Mouse (Mus musculus) limb, embryonic 14.5 days (tissue): ENCODE measurements around the gene Nedd4. TPM values are rescaled to one million over a fixed set of nuclear protein-coding genes. Genes with fewer than 3 reads are reported as not detected.

Experiments
- ATAC-seq: fragments of 200-750 bp; cut with Nextera tagmentation; 2 replicates; pipeline ENCODE4 v1.8.0; 2017; ENCODE audit warnings: low read depth, moderate number of reproducible peaks, moderate TSS enrichment; ENCODE audit not compliant: low FRiP score
- DNase-seq: peaks from one replicate; pipeline ENCODE4 v3.0.0-alpha.2; 2015; ENCODE audit warnings: low spot score
- H3K27ac ChIP-seq: fragments of 300-500 bp; sonication (generic); replicated peaks from 2 replicates; pipeline ENCODE4 v1.5.1; 2014; ENCODE audit warnings: low read depth, mild to moderate bottlenecking, low read length, moderate library complexity, mixed read lengths
- H3K27me3 ChIP-seq: fragments of 300-500 bp; sonication (generic); 2 replicates; pipeline ENCODE4 v1.6.1; 2014; ENCODE audit warnings: low read length, mixed read lengths; ENCODE audit not compliant: control insufficient read depth, insufficient read depth
- H3K36me3 ChIP-seq: fragments of 300-500 bp; sonication (generic); 2 replicates; pipeline ENCODE4 v1.6.1; 2014; ENCODE audit warnings: mild to moderate bottlenecking, low read length, moderate library complexity, mixed read lengths; ENCODE audit not compliant: control insufficient read depth, insufficient read depth
- H3K4me1 ChIP-seq: fragments of 300-500 bp; sonication (generic); 2 replicates; pipeline ENCODE4 v1.6.1; 2014; ENCODE audit warnings: antibody characterized with exemption, low read length, mixed read lengths; ENCODE audit not compliant: control insufficient read depth, insufficient read depth
- H3K4me2 ChIP-seq: fragments of 300-500 bp; sonication (generic); replicated peaks from 2 replicates; pipeline ENCODE4 v1.6.1; 2014; ENCODE audit warnings: low read depth, mild to moderate bottlenecking, low read length, moderate library complexity; ENCODE audit not compliant: severe bottlenecking
- H3K4me3 ChIP-seq: fragments of 300-500 bp; sonication (generic); replicated peaks from 2 replicates; pipeline ENCODE4 v1.5.1; 2014; ENCODE audit warnings: low read length
- H3K9ac ChIP-seq: fragments of 300-500 bp; sonication (generic); 2 replicates; pipeline ENCODE4 v1.6.1; 2014; ENCODE audit warnings: mild to moderate bottlenecking, low read depth, low read length, moderate library complexity; ENCODE audit not compliant: severe bottlenecking
- H3K9me3 ChIP-seq: fragments of 300-500 bp; sonication (generic); 2 replicates; pipeline ENCODE4 v1.6.1; 2016; ENCODE audit warnings: low read length; ENCODE audit not compliant: control insufficient read depth
- POLR2A ChIP-seq: fragments of 200-500 bp; IDR thresholded peaks from 2 replicates; pipeline ENCODE4 v1.8.0; 2012; ENCODE audit warnings: inconsistent platforms, mild to moderate bottlenecking, moderate library complexity, borderline replicate concordance; ENCODE audit not compliant: insufficient read depth, insufficient read length; ENCODE audit errors: extremely low read depth
- WGBS: fragments of 180-500 bp; shearing (Covaris S2); extraction: QIAGEN DNeasy Blood & Tissue Kit; methylation state at CpG from one replicate; pipeline ENCODE4 v1.1.7; 2014; 5-methylcytosine and 5-hydroxymethylcytosine counted together
- polyA plus RNA-seq, 2 experiments: library from polyadenylated mRNA; depleted of rRNA in 1 of 2; stranded (reverse) in 1 of 2; unstranded in 1 of 2; fragments of >200 nt; fragmentation: Nextera tagmentation in 1 of 2; extraction: Ambion mirVana in 1 of 2; gene quantifications; 2 replicates each; pipeline versions ENCODE4 v1.2.1 to v1.2.3; 2012 to 2014

The Nedd4 gene
- polyA plus RNA-seq, 2 experiments = 684 to 859 TPM

DNA sequence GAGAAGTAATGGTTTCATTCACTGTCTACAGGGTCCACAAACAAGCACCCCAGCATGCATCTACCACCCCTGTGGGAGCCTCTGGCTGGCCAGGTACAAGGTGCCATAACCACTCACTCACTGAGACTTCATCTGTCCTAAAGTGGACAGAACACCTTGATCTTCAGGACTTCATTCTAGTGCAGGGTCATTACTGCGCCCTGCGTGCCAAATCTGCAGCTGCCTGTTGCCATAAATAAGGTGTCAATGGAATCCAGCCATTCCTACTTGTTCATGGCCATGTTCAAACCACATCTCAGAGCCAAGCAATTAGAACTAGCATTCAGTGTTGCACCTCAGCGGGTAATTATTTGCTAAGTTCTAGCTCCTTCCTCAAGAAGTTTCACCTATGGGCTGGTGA, 60.5 kb downstream of the Nedd4 start:
- H3K9me3 ChIP-seq = no peaks in the 10 kb centered on the region
- 90% methylated on average over 3 of the region's 3 CpGs for WGBS
- no peak for TF ChIP-seq POLR2A
- DNase-seq (no peak), ATAC-seq (no peak)
- H3K4me2 ChIP-seq = no peak overlapping the region
- H3K9ac ChIP-seq = no peak overlapping the region
- H3K27me3 ChIP-seq = no peaks in the 10 kb centered on the region
- no peaks in the 10 kb centered on the region for H3K4me1 ChIP-seq
- no peak overlapping the region for H3K27ac ChIP-seq
- H3K36me3 ChIP-seq = peaks cover 99% of the 10 kb centered on the region
- H3K4me3 ChIP-seq = no peak overlapping the region

DNA sequence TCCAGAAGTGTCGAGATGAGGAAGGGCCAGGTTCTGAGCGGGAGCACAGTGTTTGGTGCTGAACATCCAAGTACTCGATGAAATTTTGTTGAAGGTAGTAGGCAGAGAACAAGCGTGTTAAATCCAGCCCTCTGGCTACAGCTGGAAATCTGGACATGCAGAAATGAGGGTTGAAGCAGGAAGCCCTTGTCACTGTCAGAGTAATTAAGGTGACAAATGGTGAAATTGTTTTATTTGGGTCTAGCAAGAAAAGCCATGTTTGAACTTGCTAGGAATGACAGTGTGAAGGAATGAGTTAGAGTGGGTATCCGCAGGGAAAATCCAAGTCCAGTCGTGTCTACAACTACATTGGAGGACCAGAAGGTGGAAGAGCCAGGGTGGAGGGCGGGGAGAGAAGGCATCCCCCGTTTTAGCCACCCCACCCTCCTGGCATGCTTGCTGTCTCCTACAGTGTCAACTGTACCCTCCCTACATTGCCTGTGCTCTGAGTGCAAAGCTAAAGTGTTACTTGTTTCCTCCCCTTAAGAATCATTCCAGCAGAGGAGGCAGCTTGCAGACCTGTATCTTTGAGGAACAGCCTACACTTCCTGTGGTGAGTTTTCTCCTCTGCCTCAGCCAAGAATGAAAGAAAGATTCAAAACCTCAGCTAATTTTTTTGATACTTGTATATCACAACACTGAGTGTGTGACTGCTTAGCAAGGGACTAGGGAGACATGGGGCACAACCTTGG, 62.5 kb downstream of the Nedd4 start:
- peaks cover 97% of the 10 kb centered on the region for H3K36me3 ChIP-seq
- H3K4me1 ChIP-seq = no peaks in the 10 kb centered on the region
- ATAC-seq (no peak), DNase-seq (no peak)
- no peaks in the 10 kb centered on the region for H3K27me3 ChIP-seq
- TF ChIP-seq POLR2A = no peak
- H3K9me3 ChIP-seq = no peaks in the 10 kb centered on the region
- WGBS = 65% methylated on average over 8 of the region's 8 CpGs
- no peak overlapping the region for H3K4me2 ChIP-seq
- H3K4me3 ChIP-seq = no peak overlapping the region
- H3K27ac ChIP-seq = no peak overlapping the region
- H3K9ac ChIP-seq = no peak overlapping the region

DNA sequence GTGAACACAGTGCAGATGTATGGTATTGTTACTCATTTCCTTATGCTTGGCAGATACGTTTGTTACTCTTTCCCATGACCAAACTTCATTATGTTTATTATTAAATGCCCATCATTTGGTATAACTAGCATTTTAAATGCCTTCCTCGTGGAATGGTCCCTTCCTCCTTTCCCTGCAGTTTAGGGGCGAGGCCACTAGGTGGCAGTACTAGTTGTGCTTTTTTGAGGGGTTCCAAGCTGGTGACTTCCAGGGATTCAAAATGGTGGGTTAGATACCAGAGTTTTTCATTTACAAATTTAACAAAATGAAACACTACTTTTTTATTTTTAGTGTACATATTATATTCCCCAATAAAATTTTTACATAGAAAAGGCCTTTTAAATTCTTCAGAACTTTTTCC, 71.8 kb downstream of the Nedd4 start:
- no peak overlapping the region for H3K4me3 ChIP-seq
- WGBS = 38% methylated on average over 3 of the region's 3 CpGs
- no peaks in the 10 kb centered on the region for H3K9me3 ChIP-seq
- peaks cover 95% of the 10 kb centered on the region for H3K36me3 ChIP-seq
- no peak overlapping the region for H3K27ac ChIP-seq
- H3K4me2 ChIP-seq = no peak overlapping the region
- TF ChIP-seq POLR2A = no peak
- DNase-seq = peak; percentile 66
- no peak overlapping the region for H3K9ac ChIP-seq
- no peak; the same call in 1 of the 2 replicates for ATAC-seq
- no peaks in the 10 kb centered on the region for H3K27me3 ChIP-seq
- no peaks in the 10 kb centered on the region for H3K4me1 ChIP-seq

DNA sequence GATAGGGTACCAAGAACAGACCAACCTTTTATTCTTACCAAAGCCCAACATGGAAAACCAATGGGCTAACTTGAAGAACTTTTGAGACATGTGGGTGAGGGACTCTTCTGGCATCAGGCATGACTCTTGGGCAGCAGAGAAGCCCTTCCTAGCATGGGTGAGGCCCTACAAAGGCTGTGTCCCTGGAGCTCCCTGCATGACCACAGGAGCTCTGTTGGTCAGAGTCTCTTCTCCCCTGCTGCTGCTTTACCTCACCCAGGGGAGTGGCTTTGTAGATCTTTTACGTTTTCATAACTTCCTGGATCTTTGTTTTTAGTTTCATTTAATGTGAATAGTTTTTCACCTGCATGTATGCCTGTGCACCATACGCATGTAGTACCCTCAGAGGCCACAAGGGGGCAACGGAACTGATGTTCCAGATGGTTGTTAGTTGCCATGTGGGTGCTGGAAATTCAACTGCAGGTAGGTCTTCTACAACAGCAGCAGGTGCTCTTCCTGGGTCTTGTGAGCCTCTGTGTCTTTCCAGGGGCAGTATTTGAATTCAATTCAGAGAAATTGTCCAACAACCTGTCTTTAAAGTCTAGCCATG, 73.8 kb downstream of the Nedd4 start:
- no peaks in the 10 kb centered on the region for H3K4me1 ChIP-seq
- ATAC-seq (no peak), DNase-seq (peak; percentile 48)
- H3K4me2 ChIP-seq = no peak overlapping the region
- TF ChIP-seq POLR2A = no peak
- WGBS = 64% methylated on average over 3 of the region's 3 CpGs
- H3K4me3 ChIP-seq = no peak overlapping the region
- H3K9ac ChIP-seq = no peak overlapping the region
- peaks cover 98% of the 10 kb centered on the region for H3K36me3 ChIP-seq
- H3K27ac ChIP-seq = no peak overlapping the region
- no peaks in the 10 kb centered on the region for H3K9me3 ChIP-seq
- no peaks in the 10 kb centered on the region for H3K27me3 ChIP-seq

DNA sequence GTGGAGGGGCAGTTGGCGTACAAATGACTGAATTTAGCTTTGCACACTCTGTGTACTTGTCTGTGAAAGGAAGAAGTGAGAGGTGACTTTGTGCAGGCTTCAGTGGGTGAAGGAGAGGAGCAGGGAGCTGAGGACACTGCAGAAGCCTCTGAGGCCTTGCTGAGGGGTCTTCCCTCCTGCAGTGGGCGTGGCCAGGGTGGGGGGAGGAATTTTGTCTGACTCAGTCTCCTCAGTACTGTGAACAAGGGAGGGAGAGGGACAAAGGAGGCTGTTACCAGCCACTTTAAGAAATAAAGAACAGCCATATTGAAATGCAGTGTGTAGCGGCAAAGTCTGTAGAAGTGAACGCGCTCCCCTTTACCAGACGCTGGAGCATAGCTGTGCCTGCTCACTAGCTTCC, 79.1 kb downstream of the Nedd4 start:
- no peaks in the 10 kb centered on the region for H3K9me3 ChIP-seq
- no peak overlapping the region for H3K27ac ChIP-seq
- ATAC-seq (no peak), DNase-seq (no peak)
- no peak overlapping the region for H3K4me3 ChIP-seq
- no peak for TF ChIP-seq POLR2A
- WGBS = 96% methylated on average over 6 of the region's 6 CpGs
- no peaks in the 10 kb centered on the region for H3K27me3 ChIP-seq
- no peaks in the 10 kb centered on the region for H3K4me1 ChIP-seq
- no peak overlapping the region for H3K9ac ChIP-seq
- peaks cover 99% of the 10 kb centered on the region for H3K36me3 ChIP-seq
- H3K4me2 ChIP-seq = no peak overlapping the region
